Mouse (Mus musculus): ENCODE results near the gene Tspan4. TPM values are rescaled to one million over a fixed set of nuclear protein-coding genes. Genes with fewer than 3 reads are reported as not detected.

Tspan4 gene
- polyA plus RNA-seq, 1 experiment from 2014 or later: 71.4 TPM

- Histone ChIP-seq H3K27me3 (peaks cover 21% of the 10 kb centered on the region), H3K4me3 (no peak overlapping the region), H3K9ac (no peak overlapping the region), H3K4me2 (no peak overlapping the region), H3K36me3 (0 out of 2 replicates have a peak, but pooled peaks cover 5% of the 10 kb centered on the region), H3K27ac (no peak overlapping the region), H3K9me3 (no peaks in the 10 kb centered on the region), H3K4me1 (peaks cover 32% of the 10 kb centered on the region)
- WGBS: 75% methylated on average over 6 of the region's 6 CpGs
- no peak for ATAC-seq (ENCODE audit: insufficient number of reproducible peaks, low FRiP score, low TSS enrichment, low read depth)
Measured at GRCm38 (mm10) chr7:141483114-141483653, 8.1 kb downstream of the Tspan4 start.

- ATAC-seq (ENCODE audit: insufficient number of reproducible peaks, low FRiP score, low TSS enrichment, low read depth): no peak
- Histone ChIP-seq H3K27ac (no peak overlapping the region), H3K4me3 (no peak overlapping the region), H3K27me3 (peaks cover 21% of the 10 kb centered on the region), H3K36me3 (peaks cover 6% of the 10 kb centered on the region), H3K9ac (no peak overlapping the region), H3K4me1 (peaks cover 28% of the 10 kb centered on the region), H3K9me3 (no peaks in the 10 kb centered on the region), H3K4me2 (no peak overlapping the region)
- WGBS: 68% methylated on average over 5 of the region's 5 CpGs
Measured at GRCm38 (mm10) chr7:141484186-141485120, 9.4 kb downstream of the Tspan4 start.

GRCm38 (mm10) chr7:141485186-141485585, 10.1 kb downstream of the Tspan4 start:
- no peak overlapping the region for H3K4me3 ChIP-seq
- WGBS: 69% methylated on average over 2 of the region's 2 CpGs
- no peak overlapping the region for H3K9ac ChIP-seq
- H3K27me3 ChIP-seq: peaks cover 21% of the 10 kb centered on the region
- no peak overlapping the region for H3K27ac ChIP-seq
- no peak for ATAC-seq (ENCODE audit: insufficient number of reproducible peaks, low FRiP score, low TSS enrichment, low read depth)
- H3K4me1 ChIP-seq: peaks cover 28% of the 10 kb centered on the region
- peaks cover 8% of the 10 kb centered on the region for H3K36me3 ChIP-seq
- H3K4me2 ChIP-seq: no peak overlapping the region
- H3K9me3 ChIP-seq: no peaks in the 10 kb centered on the region

GRCm38 (mm10) chr7:141485606-141486005, 10.6 kb downstream of the Tspan4 start:
- peaks cover 8% of the 10 kb centered on the region for H3K36me3 ChIP-seq
- no peak overlapping the region for H3K9ac ChIP-seq
- H3K9me3 ChIP-seq: no peaks in the 10 kb centered on the region
- H3K4me2 ChIP-seq: no peak overlapping the region
- no peak overlapping the region for H3K4me3 ChIP-seq
- no peak for ATAC-seq (ENCODE audit: insufficient number of reproducible peaks, low FRiP score, low TSS enrichment, low read depth)
- peaks cover 21% of the 10 kb centered on the region for H3K27me3 ChIP-seq
- H3K27ac ChIP-seq: no peak overlapping the region
- peaks cover 25% of the 10 kb centered on the region for H3K4me1 ChIP-seq
- WGBS: 80% methylated on average over 2 of the region's 2 CpGs

- H3K4me1 ChIP-seq: peaks cover 19% of the 10 kb centered on the region
- H3K9ac ChIP-seq: no peak overlapping the region
- 87% methylated on average over 1 of the region's 1 CpGs for WGBS
- ATAC-seq (ENCODE audit: insufficient number of reproducible peaks, low FRiP score, low TSS enrichment, low read depth): no peak
- H3K27ac ChIP-seq: no peak overlapping the region
- H3K27me3 ChIP-seq: peaks cover 21% of the 10 kb centered on the region
- no peak overlapping the region for H3K4me2 ChIP-seq
- H3K4me3 ChIP-seq: no peak overlapping the region
- no peaks in the 10 kb centered on the region for H3K9me3 ChIP-seq
- peaks cover 12% of the 10 kb centered on the region for H3K36me3 ChIP-seq
Measured at GRCm38 (mm10) chr7:141486239-141486638, 11.2 kb downstream of the Tspan4 start.

GRCm38 (mm10) chr7:141487141-141487540, 12.1 kb downstream of the Tspan4 start:
- H3K9ac ChIP-seq: no peak overlapping the region
- ATAC-seq (ENCODE audit: insufficient number of reproducible peaks, low FRiP score, low TSS enrichment, low read depth): no peak
- peaks cover 20% of the 10 kb centered on the region for H3K36me3 ChIP-seq
- H3K4me3 ChIP-seq: no peak overlapping the region
- no peaks in the 10 kb centered on the region for H3K9me3 ChIP-seq
- no peak overlapping the region for H3K27ac ChIP-seq
- H3K4me2 ChIP-seq: no peak overlapping the region
- 83% methylated on average over 7 of the region's 7 CpGs for WGBS
- peaks cover 14% of the 10 kb centered on the region for H3K27me3 ChIP-seq
- peaks cover 10% of the 10 kb centered on the region for H3K4me1 ChIP-seq

GRCm38 (mm10) chr7:141491151-141491550, 16.1 kb downstream of the Tspan4 start:
- no peaks in the 10 kb centered on the region for H3K9me3 ChIP-seq
- no peak overlapping the region for H3K27ac ChIP-seq
- H3K36me3 ChIP-seq: peaks cover 45% of the 10 kb centered on the region
- no peaks in the 10 kb centered on the region for H3K27me3 ChIP-seq
- 83% methylated on average over 2 of the region's 2 CpGs for WGBS
- H3K4me3 ChIP-seq: no peak overlapping the region
- H3K4me2 ChIP-seq: no peak overlapping the region
- no peak overlapping the region for H3K9ac ChIP-seq
- ATAC-seq (ENCODE audit: insufficient number of reproducible peaks, low FRiP score, low TSS enrichment, low read depth): no peak
- no peaks in the 10 kb centered on the region for H3K4me1 ChIP-seq

GRCm38 (mm10) chr7:141492738-141493137, 17.7 kb downstream of the Tspan4 start:
- Histone ChIP-seq H3K4me3 (no peak overlapping the region), H3K9ac (no peak overlapping the region), H3K27ac (no peak overlapping the region), H3K9me3 (no peaks in the 10 kb centered on the region), H3K4me2 (no peak overlapping the region), H3K27me3 (no peaks in the 10 kb centered on the region), H3K4me1 (no peaks in the 10 kb centered on the region), H3K36me3 (peaks cover 41% of the 10 kb centered on the region)
- WGBS: 87% methylated on average over 5 of the region's 5 CpGs
- ATAC-seq (ENCODE audit: insufficient number of reproducible peaks, low FRiP score, low TSS enrichment, low read depth): no peak

- H3K27me3 ChIP-seq: no peaks in the 10 kb centered on the region
- peaks cover 41% of the 10 kb centered on the region for H3K36me3 ChIP-seq
- no peak for ATAC-seq (ENCODE audit: insufficient number of reproducible peaks, low FRiP score, low TSS enrichment, low read depth)
- no peaks in the 10 kb centered on the region for H3K4me1 ChIP-seq
- no peaks in the 10 kb centered on the region for H3K9me3 ChIP-seq
- 71% methylated on average over 1 of the region's 1 CpGs for WGBS
- no peak overlapping the region for H3K4me3 ChIP-seq
- H3K9ac ChIP-seq: no peak overlapping the region
- H3K4me2 ChIP-seq: no peak overlapping the region
- H3K27ac ChIP-seq: no peak overlapping the region
Measured at GRCm38 (mm10) chr7:141493729-141494128, 18.7 kb downstream of the Tspan4 start.

GRCm38 (mm10) chr7:141495379-141495778, 20.3 kb downstream of the Tspan4 start:
- no peaks in the 10 kb centered on the region for H3K9me3 ChIP-seq
- H3K36me3 ChIP-seq: peaks cover 47% of the 10 kb centered on the region
- no peaks in the 10 kb centered on the region for H3K4me1 ChIP-seq
- no peaks in the 10 kb centered on the region for H3K27me3 ChIP-seq
- no peak overlapping the region for H3K27ac ChIP-seq
- ATAC-seq (ENCODE audit: insufficient number of reproducible peaks, low FRiP score, low TSS enrichment, low read depth): no peak
- no peak overlapping the region for H3K9ac ChIP-seq
- H3K4me2 ChIP-seq: no peak overlapping the region
- no peak overlapping the region for H3K4me3 ChIP-seq
- WGBS: 83% methylated on average over 2 of the region's 2 CpGs

GRCm38 (mm10) chr7:141495940-141496339, 20.9 kb downstream of the Tspan4 start:
- no peak overlapping the region for H3K4me3 ChIP-seq
- ATAC-seq (ENCODE audit: insufficient number of reproducible peaks, low FRiP score, low TSS enrichment, low read depth): no peak
- 81% methylated on average over 4 of the region's 4 CpGs for WGBS
- H3K27me3 ChIP-seq: no peaks in the 10 kb centered on the region
- H3K9ac ChIP-seq: no peak overlapping the region
- H3K9me3 ChIP-seq: no peaks in the 10 kb centered on the region
- H3K27ac ChIP-seq: no peak overlapping the region
- H3K4me2 ChIP-seq: no peak overlapping the region
- no peaks in the 10 kb centered on the region for H3K4me1 ChIP-seq
- peaks cover 46% of the 10 kb centered on the region for H3K36me3 ChIP-seq

GRCm38 (mm10) chr7:141497600-141497999, 22.6 kb downstream of the Tspan4 start:
- peaks cover 46% of the 10 kb centered on the region for H3K36me3 ChIP-seq
- 91% methylated on average over 3 of the region's 3 CpGs for WGBS
- H3K9ac ChIP-seq: no peak overlapping the region
- no peaks in the 10 kb centered on the region for H3K27me3 ChIP-seq
- H3K4me3 ChIP-seq: no peak overlapping the region
- no peak overlapping the region for H3K27ac ChIP-seq
- no peak overlapping the region for H3K4me2 ChIP-seq
- no peak for ATAC-seq (ENCODE audit: insufficient number of reproducible peaks, low FRiP score, low TSS enrichment, low read depth)
- no peaks in the 10 kb centered on the region for H3K4me1 ChIP-seq
- H3K9me3 ChIP-seq: no peaks in the 10 kb centered on the region

Measured in limb, embryonic 15.5 days (tissue).